Mouse (Mus musculus): ENCODE measurements around the gene Acyp1. TPM values are rescaled to one million over a fixed set of nuclear protein-coding genes. Genes with fewer than 3 reads are reported as not detected.

The Acyp1 gene
- polyA plus RNA-seq, 1 experiment, result 3.9 TPM

DNA sequence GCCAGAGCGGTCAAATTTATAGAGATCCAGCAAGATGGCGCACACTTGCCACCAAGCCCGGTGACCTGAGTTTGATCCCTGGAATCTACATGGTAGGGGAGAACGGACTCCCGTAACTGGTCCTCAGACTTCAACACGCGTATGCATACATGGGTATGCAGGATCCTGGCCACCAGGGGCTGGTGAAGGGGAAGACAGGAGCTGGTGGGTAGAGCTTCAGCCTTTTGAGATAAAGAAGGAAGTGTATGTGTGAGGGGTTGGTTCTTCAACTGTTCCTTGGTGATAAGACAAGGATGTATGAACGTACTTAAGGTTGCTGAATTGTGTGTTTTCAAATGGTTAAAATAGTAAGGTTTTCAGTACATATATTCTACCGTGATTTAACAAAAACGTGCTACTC lies 9.3 kb downstream of the Acyp1 start:
- Histone ChIP-seq H3K4me3 (ENCODE audit: extremely low read depth, insufficient read depth, insufficient read length) (no peak overlapping the region), H3K27me3 (ENCODE audit: control insufficient read depth, insufficient read depth, low read length) (no peaks in the 10 kb centered on the region), H3K27ac (ENCODE audit: insufficient read depth, low read length) (no peak overlapping the region), H3K36me3 (ENCODE audit: control insufficient read depth, insufficient read depth, low read length) (peaks cover 1% of the 10 kb centered on the region; the same call in 1 of the 2 replicates), H3K4me1 (ENCODE audit: control insufficient read depth, insufficient read depth, insufficient read length) (peaks cover 2% of the 10 kb centered on the region; the same call in 1 of the 2 replicates)
- WGBS, result 88% methylated on average over 10 of the region's 10 CpGs
- TF ChIP-seq POLR2A (IDR thresholded peaks at IDR 0.05; ENCODE audit: low read depth, low read length) (no peak), CTCF (IDR thresholded peaks at IDR 0.05; ENCODE audit: extremely low read depth, insufficient read depth, insufficient read length, insufficient replicate concordance) (no peak)
- no peak for DNase-seq (ENCODE audit: low read depth in 1 of 2, low spot score in 2 of 2)

DNA sequence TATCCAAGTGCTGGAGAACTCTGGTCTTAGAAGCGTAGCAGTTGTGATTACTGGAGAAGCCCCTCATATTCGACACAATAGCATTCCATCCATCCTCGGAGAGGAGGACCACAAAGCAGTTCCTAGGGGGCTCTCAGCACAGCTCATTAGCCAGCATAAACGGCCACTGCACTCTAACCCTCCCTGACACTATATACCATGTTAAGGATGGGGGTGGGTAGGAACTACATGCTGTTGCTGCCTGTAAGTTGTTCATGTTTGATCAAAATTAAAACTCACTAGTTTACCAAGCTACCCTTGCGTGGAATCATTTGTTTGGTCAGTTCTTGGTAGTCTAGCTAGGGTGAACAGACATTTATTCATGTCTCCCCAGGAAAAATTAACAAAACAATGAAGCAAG lies 12.0 kb downstream of the Acyp1 start:
- no peak overlapping the region for H3K4me3 ChIP-seq (ENCODE audit: extremely low read depth, insufficient read depth, insufficient read length)
- TF ChIP-seq CTCF (IDR thresholded peaks at IDR 0.05; ENCODE audit: extremely low read depth, insufficient read depth, insufficient read length, insufficient replicate concordance), result no peak
- no peak for TF ChIP-seq POLR2A (IDR thresholded peaks at IDR 0.05; ENCODE audit: low read depth, low read length)

DNA sequence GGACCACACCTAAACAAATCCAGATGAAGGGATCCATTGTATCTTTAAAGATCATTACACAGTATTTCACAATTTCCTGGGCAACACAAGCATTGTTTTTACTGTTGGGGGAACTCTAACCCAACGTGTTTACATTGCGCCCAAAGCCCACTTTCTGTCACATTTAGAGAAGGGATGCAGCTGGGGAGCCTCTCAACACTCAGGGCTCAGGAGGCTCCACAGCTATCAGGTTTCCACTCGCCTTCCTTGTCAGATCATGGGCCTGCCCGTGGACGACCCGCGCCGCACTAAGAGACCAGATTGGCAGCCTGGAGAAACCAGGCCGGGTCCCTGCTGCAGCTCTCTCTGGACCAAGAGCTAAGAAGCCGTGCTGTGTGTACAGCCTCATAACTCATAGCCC lies 14.7 kb downstream of the Acyp1 start:
- Histone ChIP-seq H3K36me3 (ENCODE audit: control insufficient read depth, insufficient read depth, low read length) (peaks cover 1% of the 10 kb centered on the region; the same call in 1 of the 2 replicates), H3K4me3 (ENCODE audit: extremely low read depth, insufficient read depth, insufficient read length) (no peak overlapping the region), H3K27me3 (ENCODE audit: control insufficient read depth, insufficient read depth, low read length) (no peaks in the 10 kb centered on the region), H3K4me1 (ENCODE audit: control insufficient read depth, insufficient read depth, insufficient read length) (no peaks in the 10 kb centered on the region), H3K27ac (ENCODE audit: insufficient read depth, low read length) (no peak overlapping the region)
- 89% methylated on average over 10 of the region's 10 CpGs for WGBS
- no peak for DNase-seq (ENCODE audit: low read depth in 1 of 2, low spot score in 2 of 2)
- TF ChIP-seq CTCF (IDR thresholded peaks at IDR 0.05; ENCODE audit: extremely low read depth, insufficient read depth, insufficient read length, insufficient replicate concordance) (no peak), POLR2A (IDR thresholded peaks at IDR 0.05; ENCODE audit: low read depth, low read length) (no peak)

More for the DNA sequence above, 12.0 kb downstream of the Acyp1 start:
- peaks cover 2% of the 10 kb centered on the region; the same call in 1 of the 2 replicates for H3K4me1 ChIP-seq (ENCODE audit: control insufficient read depth, insufficient read depth, insufficient read length)
- H3K36me3 ChIP-seq (ENCODE audit: control insufficient read depth, insufficient read depth, low read length), result peaks cover 1% of the 10 kb centered on the region; the same call in 1 of the 2 replicates
- H3K27ac ChIP-seq (ENCODE audit: insufficient read depth, low read length), result no peak overlapping the region
- DNase-seq (ENCODE audit: low read depth in 1 of 2, low spot score in 2 of 2), result no peak
- WGBS, result 96% methylated on average over 5 of the region's 5 CpGs
- no peaks in the 10 kb centered on the region for H3K27me3 ChIP-seq (ENCODE audit: control insufficient read depth, insufficient read depth, low read length)

DNA sequence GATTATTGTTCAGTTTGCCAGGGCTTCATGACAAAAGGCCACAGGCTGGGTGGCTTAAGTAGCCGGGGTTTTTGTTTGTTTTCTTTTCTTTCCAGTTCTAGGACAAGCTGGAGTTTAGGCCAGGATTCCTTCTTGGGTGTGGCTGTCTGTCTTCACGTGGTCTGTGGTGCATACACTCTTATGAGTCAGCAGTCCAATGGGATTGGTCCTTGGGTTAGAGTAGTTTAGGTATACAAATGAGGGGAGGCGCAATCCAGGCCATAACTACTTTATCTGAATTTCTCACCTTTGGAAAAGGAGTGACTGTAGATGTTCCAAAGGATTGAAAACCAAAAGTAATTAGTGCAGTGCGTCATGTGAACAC lies 16.4 kb downstream of the Acyp1 start:
- H3K4me1 ChIP-seq (ENCODE audit: control insufficient read depth, insufficient read depth, insufficient read length), result no peaks in the 10 kb centered on the region
- TF ChIP-seq CTCF (IDR thresholded peaks at IDR 0.05; ENCODE audit: extremely low read depth, insufficient read depth, insufficient read length, insufficient replicate concordance) (no peak), POLR2A (IDR thresholded peaks at IDR 0.05; ENCODE audit: low read depth, low read length) (no peak)
- no peaks in the 10 kb centered on the region for H3K27me3 ChIP-seq (ENCODE audit: control insufficient read depth, insufficient read depth, low read length)
- no peaks in the 10 kb centered on the region; the same call in 1 of the 2 replicates for H3K36me3 ChIP-seq (ENCODE audit: control insufficient read depth, insufficient read depth, low read length)
- WGBS, result 86% methylated on average over 4 of the region's 4 CpGs
- no peak overlapping the region for H3K4me3 ChIP-seq (ENCODE audit: extremely low read depth, insufficient read depth, insufficient read length)
- DNase-seq (ENCODE audit: low read depth in 1 of 2, low spot score in 2 of 2), result no peak
- no peak overlapping the region for H3K27ac ChIP-seq (ENCODE audit: insufficient read depth, low read length)

DNA sequence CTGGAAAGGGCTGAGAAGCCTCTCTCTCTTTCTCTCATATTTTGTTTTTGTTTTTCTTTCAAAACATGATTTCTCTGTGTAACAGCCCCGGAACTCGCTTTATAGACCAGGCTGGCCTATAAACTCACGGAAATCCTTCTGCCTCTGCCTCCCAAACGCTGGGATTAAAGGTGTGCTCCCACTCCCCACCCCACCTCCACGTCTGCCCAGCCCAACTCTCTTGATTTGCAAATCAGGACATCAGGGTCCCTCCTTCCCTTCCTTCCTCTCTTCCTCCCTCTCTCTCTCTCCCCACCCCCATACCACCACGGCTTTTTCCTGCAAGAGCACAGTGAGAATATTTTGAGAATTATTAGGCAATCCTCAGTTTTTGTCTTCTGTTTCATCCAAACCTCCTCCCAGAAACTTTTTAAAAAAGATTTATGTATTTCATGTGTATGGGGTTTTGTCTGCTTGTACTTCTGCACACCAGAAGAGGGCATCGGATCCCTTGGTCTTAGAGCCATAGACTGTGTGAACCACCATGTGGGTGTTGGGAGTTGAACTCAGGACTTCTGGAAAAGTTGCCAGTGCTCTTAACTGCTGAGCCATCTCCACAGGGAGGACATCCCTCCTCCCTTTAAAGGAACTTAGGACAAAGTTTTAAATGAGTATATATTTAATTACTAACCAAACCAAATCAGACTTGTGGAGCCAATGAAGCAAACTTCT lies 17.0 kb downstream of the Acyp1 start:
- 65% methylated on average over 7 of the region's 7 CpGs for WGBS
- TF ChIP-seq CTCF (IDR thresholded peaks at IDR 0.05; ENCODE audit: extremely low read depth, insufficient read depth, insufficient read length, insufficient replicate concordance) (no peak), POLR2A (IDR thresholded peaks at IDR 0.05; ENCODE audit: low read depth, low read length) (no peak)
- H3K4me1 ChIP-seq (ENCODE audit: control insufficient read depth, insufficient read depth, insufficient read length), result no peaks in the 10 kb centered on the region
- no peaks in the 10 kb centered on the region for H3K27me3 ChIP-seq (ENCODE audit: control insufficient read depth, insufficient read depth, low read length)
- no peak overlapping the region for H3K27ac ChIP-seq (ENCODE audit: insufficient read depth, low read length)
- no peak for DNase-seq (ENCODE audit: low read depth in 1 of 2, low spot score in 2 of 2)
- H3K4me3 ChIP-seq (ENCODE audit: extremely low read depth, insufficient read depth, insufficient read length), result no peak overlapping the region
- no peaks in the 10 kb centered on the region; the same call in 1 of the 2 replicates for H3K36me3 ChIP-seq (ENCODE audit: control insufficient read depth, insufficient read depth, low read length)

DNA sequence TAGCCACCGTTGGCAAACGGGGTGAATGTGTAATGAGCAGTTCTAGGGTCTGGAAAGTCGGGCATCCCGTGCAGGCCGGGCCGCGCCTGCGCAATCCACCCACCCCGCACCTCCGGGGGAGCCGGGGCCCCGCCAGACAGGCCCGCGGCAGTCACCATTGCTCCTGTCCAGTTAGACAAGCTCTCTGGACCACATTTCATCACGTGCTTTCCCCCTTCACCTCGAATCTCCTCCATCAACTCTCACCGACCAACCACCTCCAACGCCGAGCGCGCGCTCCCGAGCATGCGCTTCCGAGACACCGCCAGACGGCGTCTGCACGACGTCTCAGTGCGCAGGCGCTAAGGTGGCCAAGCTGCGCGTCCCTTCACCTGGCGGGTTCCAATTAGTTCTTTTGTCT lies 17.9 kb downstream of the Acyp1 start, which contains the start of gene Mlh3:
Gene Mlh3, minus strand, starts transcription at position 281 of the 400 bp plus-strand sequence.
- peak within 1 kb of the TSS; percentile 99 for H3K4me3 ChIP-seq (ENCODE audit: extremely low read depth, insufficient read depth, insufficient read length)
- under 1% methylated on average over 35 of the region's 35 CpGs for WGBS
- H3K27ac ChIP-seq (ENCODE audit: insufficient read depth, low read length), result peak within 1 kb of the TSS; percentile 84
- H3K4me1 ChIP-seq (ENCODE audit: control insufficient read depth, insufficient read depth, insufficient read length), result no peaks in the 10 kb centered on the region
- peak; percentile 64 to 86 for DNase-seq (ENCODE audit: low read depth in 1 of 2, low spot score in 2 of 2)
- no peaks in the 10 kb centered on the region for H3K27me3 ChIP-seq (ENCODE audit: control insufficient read depth, insufficient read depth, low read length)
- TF ChIP-seq POLR2A (IDR thresholded peaks at IDR 0.05; ENCODE audit: low read depth, low read length), result peak; percentile 16; the same call in 1 of the 2 replicates
- TF ChIP-seq CTCF (IDR thresholded peaks at IDR 0.05; ENCODE audit: extremely low read depth, insufficient read depth, insufficient read length, insufficient replicate concordance), result peak; percentile 28; the same call in 1 of the 2 replicates
- H3K36me3 ChIP-seq (ENCODE audit: control insufficient read depth, insufficient read depth, low read length), result no peaks in the 10 kb centered on the region; the same call in 1 of the 2 replicates

DNA sequence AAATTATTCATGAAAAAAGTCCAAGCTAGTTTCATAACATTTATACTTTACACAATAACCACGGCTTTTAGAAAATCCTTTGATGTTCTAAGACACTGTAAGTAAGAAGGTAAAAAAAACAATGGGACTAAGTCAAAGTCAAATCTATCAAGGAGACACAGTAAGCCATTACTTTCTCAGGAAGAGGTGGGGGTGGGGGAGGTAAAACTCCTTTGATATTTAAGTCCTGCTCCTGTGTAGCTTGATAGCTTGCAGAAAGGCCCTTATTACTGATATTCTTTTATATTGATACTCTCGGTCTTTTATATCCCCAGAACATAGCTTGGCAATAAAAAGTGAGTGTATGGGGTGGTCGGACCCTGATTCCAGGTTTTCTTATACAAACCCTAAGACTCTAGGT lies 18.4 kb downstream of the Acyp1 start:
- Histone ChIP-seq H3K4me3 (ENCODE audit: extremely low read depth, insufficient read depth, insufficient read length) (peak overlapping the region; percentile 99; the same call in 1 of the 2 replicates), H3K27me3 (ENCODE audit: control insufficient read depth, insufficient read depth, low read length) (no peaks in the 10 kb centered on the region), H3K36me3 (ENCODE audit: control insufficient read depth, insufficient read depth, low read length) (no peaks in the 10 kb centered on the region; the same call in 1 of the 2 replicates), H3K27ac (ENCODE audit: insufficient read depth, low read length) (no peak overlapping the region), H3K4me1 (ENCODE audit: control insufficient read depth, insufficient read depth, insufficient read length) (no peaks in the 10 kb centered on the region)
- no peak for DNase-seq (ENCODE audit: low read depth in 1 of 2, low spot score in 2 of 2)
- 58% methylated on average over 3 of the region's 3 CpGs for WGBS
- TF ChIP-seq CTCF (IDR thresholded peaks at IDR 0.05; ENCODE audit: extremely low read depth, insufficient read depth, insufficient read length, insufficient replicate concordance), result no peak

All from spleen, adult 2 months (tissue).